Mouse (Mus musculus): ENCODE measurements at regions not wholly inside any gene's neighbourhood (a gene's known extent, or its start where the extent isn't known, plus 50 kb on each side); places are given as distances from the start of the nearest gene placed in this dataset.
A peak's percentile ranks its signal among the peaks of the same experiment; 100 is the strongest.

GRCm38 (mm10) chr9:61269151-61269870 is 102.9 kb upstream of the Tle3 start:
- no peak for DNase-seq

GRCm38 (mm10) chr9:61271243-61271642 is 100.9 kb upstream of the Tle3 start:
- no peak for DNase-seq

- no peak for DNase-seq
These were observed 100.3 kb upstream of the Tle3 start for GRCm38 (mm10) chr9:61271769-61272352.

- DNase-seq = no peak
These were observed 98.1 kb upstream of the Tle3 start for GRCm38 (mm10) chr9:61274020-61274419.

- peak; percentile 56 for DNase-seq
These were observed 94.6 kb upstream of the Tle3 start for GRCm38 (mm10) chr9:61277369-61278215.

GRCm38 (mm10) chr9:61278216-61278758 is 93.9 kb upstream of the Tle3 start:
- DNase-seq = no peak

- no peak for DNase-seq
These were observed 93.1 kb upstream of the Tle3 start for GRCm38 (mm10) chr9:61279044-61279543.

- no peak for DNase-seq
These were observed 91.1 kb upstream of the Tle3 start for GRCm38 (mm10) chr9:61280856-61281582.

GRCm38 (mm10) chr9:61283311-61283710 is 88.9 kb upstream of the Tle3 start:
- DNase-seq = no peak

- no peak for DNase-seq
These were observed 87.8 kb upstream of the Tle3 start for GRCm38 (mm10) chr9:61284201-61285021.

GRCm38 (mm10) chr9:61286561-61286960 is 85.6 kb upstream of the Tle3 start:
- DNase-seq = no peak

- no peak for DNase-seq
These were observed 83.0 kb upstream of the Tle3 start for GRCm38 (mm10) chr9:61289117-61289516.

- DNase-seq = no peak
These were observed 82.5 kb upstream of the Tle3 start for GRCm38 (mm10) chr9:61289713-61290112.

- no peak for DNase-seq
These were observed 80.5 kb upstream of the Tle3 start for GRCm38 (mm10) chr9:61291646-61292045.

GRCm38 (mm10) chr9:61292501-61292900 is 79.7 kb upstream of the Tle3 start:
- DNase-seq = no peak

- no peak for DNase-seq
These were observed 78.8 kb upstream of the Tle3 start for GRCm38 (mm10) chr9:61293223-61293985.

- peak; percentile 27 for DNase-seq
These were observed 77.2 kb upstream of the Tle3 start for GRCm38 (mm10) chr9:61295001-61295400.

- no peak for DNase-seq
These were observed 75.7 kb upstream of the Tle3 start for GRCm38 (mm10) chr9:61296311-61296947.

GRCm38 (mm10) chr9:61297385-61297784 is 74.8 kb upstream of the Tle3 start:
- no peak for DNase-seq

GRCm38 (mm10) chr9:61299873-61300560 is 72.1 kb upstream of the Tle3 start:
- no peak for DNase-seq
